Mouse (Mus musculus) monocyte, adult 5-6 weeks (primary cell): ENCODE results near the gene Kcnd3. TPM values are rescaled to one million over a fixed set of nuclear protein-coding genes. Genes with fewer than 3 reads are reported as not detected.

ENCODE experiments used
- total RNA-seq: library from RNA; stranded (forward); fragments of 200-1000, 200-491, 200-594 nt; gene quantifications from 3 replicates; pipeline ENCODE4 v1.2.3, GENCODE M21; 2017

The Kcnd3 gene
- total RNA-seq, 1 experiment from 2014 or later, result not detected

Other genes with a start within 250 kb of the Kcnd3 start
- 16.4 to 28.9 TPM (median 20.6 TPM) in 3 replicates for gene Ddx20, start 235.2 kb downstream of the Kcnd3 start, total RNA-seq